Mouse (Mus musculus): Measurements from ENCODE around the gene Pygm.

DNA sequence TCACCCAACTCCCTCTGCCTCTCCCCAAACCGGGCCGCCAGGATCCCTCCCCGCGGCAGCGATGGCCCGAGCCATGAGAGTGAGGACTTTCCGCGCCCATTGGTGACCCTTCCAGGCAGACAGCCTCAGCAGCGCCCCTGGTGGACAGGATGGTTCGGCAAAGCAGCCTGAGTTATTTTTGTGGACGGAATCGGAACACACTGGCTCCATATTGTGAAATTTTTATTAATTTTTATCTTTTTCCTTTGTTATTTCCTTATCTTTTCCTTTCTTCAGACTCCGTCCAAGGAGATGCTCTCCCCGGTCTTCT, 8.0 kb upstream of the Pygm start:
- TF ChIP-seq CTCF (IDR thresholded peaks at IDR 0.05; ENCODE audit: control insufficient read depth, insufficient read depth, insufficient read length) (peak; percentile 20), USF1 (IDR thresholded peaks at IDR 0.05; ENCODE audit: low read depth) (no peak), MAX (IDR thresholded peaks at IDR 0.05) (no peak), MYOG (IDR thresholded peaks at IDR 0.05; ENCODE audit: control insufficient read depth, extremely low read depth, insufficient read length) (no peak)

All from C2C12 (cell line).